Mouse (Mus musculus): ENCODE measurements at regions not wholly inside any gene's neighbourhood (a gene's known extent, or its start where the extent isn't known, plus 50 kb on each side); places are given as distances from the start of the nearest gene placed in this dataset.

DNA sequence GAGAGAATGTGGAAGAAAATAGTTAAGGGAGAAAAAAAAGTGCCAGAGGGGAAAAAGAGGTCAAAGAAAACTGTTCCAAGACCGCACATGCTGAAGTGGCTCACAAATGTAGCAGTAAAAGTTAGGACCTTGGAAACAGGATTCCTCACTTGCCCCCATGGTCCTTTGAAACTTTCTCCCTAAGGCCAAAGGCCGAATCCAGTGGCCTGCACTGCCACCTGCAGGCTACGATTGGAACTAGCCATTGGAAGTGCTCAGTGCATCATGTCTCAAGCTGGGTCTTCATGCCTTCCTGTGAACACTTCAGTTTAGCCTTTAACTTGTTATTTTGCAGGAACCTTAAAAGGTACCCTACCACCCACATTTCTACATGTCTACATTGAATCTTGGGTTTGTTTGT is 56.3 kb upstream of the Mctp2 start:
- TF ChIP-seq CTCF (IDR thresholded peaks at IDR 0.05; ENCODE audit: low read depth, low read length) (0 out of 2 replicates have a peak, but pooled peaks have one; percentile 22), POLR2A (IDR thresholded peaks at IDR 0.05; ENCODE audit: borderline replicate concordance, low read depth, low read length) (no peak)
